Mouse (Mus musculus) layer of hippocampus, adult 8-10 months (tissue): ENCODE results near the gene Dcun1d3. TPM values are rescaled to one million over a fixed set of nuclear protein-coding genes. Genes with fewer than 3 reads are reported as not detected.

Experiments
- DNase-seq, 2 experiments: peaks; one replicate each; pipeline ENCODE4 v3.0.0; 2022; ENCODE audit warnings: low spot score in 2 of 2
- total RNA-seq, 4 experiments: library from RNA; stranded (reverse); gene quantifications; 2 replicates each; pipeline ENCODE4 v1.2.4; 2022

Dcun1d3 gene
- total RNA-seq, 4 experiments from 2014 or later, result 19.6 to 42.2 (median 25.1) TPM

DNA sequence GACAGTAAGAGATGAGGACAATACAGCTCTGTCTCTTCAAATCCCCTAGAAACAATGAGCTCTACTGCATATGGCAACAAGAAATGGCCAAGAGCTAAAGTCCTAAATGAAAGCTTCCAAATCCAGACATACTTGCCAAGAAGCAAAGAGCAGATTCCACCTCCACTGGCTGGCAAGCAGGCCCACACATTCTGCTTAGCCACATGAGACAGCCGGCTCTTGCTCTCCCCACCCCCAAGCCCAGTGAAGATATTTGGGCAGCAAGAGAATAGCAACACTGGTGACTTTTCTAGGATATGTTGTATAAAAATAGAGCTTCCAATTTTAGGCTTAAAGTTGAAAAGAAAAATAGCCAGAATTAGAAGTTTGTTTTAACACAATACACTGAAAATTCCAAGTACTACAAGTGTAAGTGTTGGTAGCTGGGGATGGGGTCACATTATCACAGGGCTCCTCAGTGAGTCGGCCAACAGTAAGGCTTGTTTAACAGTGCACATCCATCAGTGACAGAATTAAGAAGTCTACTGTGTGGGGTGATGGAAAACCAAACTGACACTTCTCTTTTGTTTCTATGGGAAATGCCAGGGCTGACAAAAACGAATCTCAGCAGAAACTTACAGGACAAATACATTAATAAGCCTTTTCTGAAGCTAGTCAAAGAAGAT lies 20.2 kb downstream of the Dcun1d3 start:
- DNase-seq, result peak; percentile 30 to 55

- DNase-seq, result no peak
Measured at GRCm38 (mm10) chr7:119873050-119873449, 23.0 kb downstream of the Dcun1d3 start.

- no peak for DNase-seq
Measured at GRCm38 (mm10) chr7:119872204-119872603, 23.9 kb downstream of the Dcun1d3 start.

GRCm38 (mm10) chr7:119866136-119866535 lies 30.0 kb downstream of the Dcun1d3 start:
- DNase-seq, result no peak

DNA sequence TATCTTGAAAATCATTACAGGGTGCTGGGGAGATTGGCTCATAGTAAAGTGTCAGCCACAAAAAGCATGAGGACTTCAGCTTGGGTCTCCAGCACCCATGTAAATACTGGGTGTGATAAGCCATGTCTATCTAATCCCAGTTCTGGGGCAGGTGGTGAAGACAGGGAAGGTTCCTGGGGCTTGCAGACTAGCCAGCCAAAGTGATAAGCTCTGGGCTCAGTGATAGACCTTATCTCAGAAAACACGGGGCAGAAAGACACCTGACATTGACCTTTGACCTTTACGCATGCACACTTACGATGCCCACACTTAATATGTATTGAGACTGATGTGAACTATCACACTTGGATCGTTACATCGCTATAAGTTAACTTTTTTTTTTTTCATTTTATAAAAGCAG lies 31.6 kb downstream of the Dcun1d3 start:
- DNase-seq, result no peak

DNA sequence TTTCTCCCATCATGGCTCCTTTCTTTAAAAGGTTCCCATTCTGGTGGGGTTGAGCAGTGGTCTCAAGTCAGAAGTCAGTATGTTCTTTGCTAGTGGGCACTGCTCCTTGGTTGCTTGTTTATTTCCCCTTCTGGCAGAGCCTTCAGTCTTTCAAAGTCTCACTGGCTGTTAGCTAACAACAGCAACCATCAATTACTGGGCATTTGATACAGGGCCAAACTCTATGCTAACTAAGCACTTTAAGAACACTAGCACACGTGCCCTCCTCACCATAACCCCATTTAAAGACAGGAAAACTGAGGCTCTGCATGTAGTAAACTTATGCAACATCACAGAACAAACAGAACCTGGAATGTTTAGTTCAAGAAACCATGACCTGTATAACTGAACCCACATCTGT lies 33.9 kb downstream of the Dcun1d3 start:
- no peak for DNase-seq

DNA sequence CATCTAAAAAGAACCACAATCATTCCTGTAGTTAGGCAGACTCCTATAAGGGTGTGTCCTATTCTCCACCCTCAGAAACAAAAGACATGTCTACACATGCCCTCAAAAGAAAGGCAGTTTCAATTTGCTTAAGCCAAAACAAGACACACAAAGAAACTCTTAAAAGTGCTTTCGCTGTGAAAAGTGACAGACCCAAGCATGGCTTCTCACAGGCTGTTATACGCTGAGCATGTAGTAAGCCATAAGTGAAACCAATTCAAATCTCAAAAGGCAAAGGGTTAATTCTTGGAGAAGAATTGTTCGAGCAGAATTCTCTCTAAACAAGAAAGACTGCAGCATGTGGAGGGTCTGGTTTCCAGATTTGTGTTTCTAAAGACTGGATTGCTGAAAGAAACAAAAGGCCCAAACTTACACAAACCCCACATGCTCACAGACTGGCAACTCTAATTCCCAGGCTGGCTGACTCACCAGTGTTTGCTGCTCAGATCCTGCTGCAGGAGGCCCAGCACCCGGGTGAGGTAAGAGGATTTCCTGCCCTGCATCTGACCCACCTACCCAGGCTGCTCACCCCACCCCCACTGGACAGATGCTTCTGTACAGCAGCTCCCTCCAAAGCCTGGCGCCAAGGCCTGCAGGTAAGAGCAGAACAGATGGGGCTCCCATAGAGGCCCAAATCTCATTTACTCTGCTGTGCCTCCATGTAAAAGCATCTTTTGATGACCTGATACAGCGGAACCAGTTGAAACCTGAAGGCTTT lies 34.6 kb downstream of the Dcun1d3 start:
- DNase-seq, result peak; percentile 32 to 34

DNA sequence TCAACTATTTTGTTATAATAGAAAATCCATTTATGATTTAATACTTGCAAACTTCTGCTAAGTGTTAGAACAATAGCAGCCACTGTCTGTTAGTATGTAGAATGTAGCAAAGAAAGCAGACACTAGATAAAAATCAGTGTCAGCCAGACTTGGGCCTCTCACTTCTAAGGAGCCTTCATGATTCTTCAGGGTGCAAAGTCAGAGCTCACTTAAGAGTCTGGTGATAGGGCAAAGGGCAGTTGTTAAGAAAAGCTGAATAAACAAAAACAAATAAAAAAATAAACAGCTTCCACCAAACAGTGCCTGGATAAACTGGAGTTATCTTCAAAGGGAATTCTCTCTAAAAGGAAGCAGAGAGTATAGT lies 35.1 kb downstream of the Dcun1d3 start:
- DNase-seq, result no peak

GRCm38 (mm10) chr7:119860554-119860953 lies 35.5 kb downstream of the Dcun1d3 start:
- DNase-seq, result no peak

DNA sequence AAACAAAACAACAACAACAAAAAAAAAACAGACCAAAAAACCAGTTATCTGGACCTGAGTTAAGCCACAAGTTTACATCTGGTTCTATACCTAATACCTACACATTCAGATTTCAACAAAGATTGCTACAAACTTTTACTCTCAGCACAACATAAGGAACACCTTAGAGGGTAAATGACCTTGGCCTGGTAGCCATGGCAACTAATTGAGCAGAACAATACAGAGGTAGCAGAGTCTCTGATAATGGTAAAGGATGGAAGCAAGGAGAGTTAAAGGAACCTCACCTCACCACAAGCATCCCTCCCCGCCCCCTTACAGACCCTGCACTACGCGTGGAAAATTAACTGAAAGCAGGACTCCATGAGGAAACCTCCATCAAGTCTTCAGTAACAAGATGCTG lies 36.0 kb downstream of the Dcun1d3 start:
- DNase-seq, result no peak

- DNase-seq, result no peak
Measured at GRCm38 (mm10) chr7:119859476-119859875, 36.6 kb downstream of the Dcun1d3 start.

GRCm38 (mm10) chr7:119855031-119855430 lies 41.1 kb downstream of the Dcun1d3 start:
- DNase-seq, result no peak

- DNase-seq, result no peak
Measured at GRCm38 (mm10) chr7:119854362-119854761, 41.7 kb downstream of the Dcun1d3 start.

GRCm38 (mm10) chr7:119853186-119853585 lies 42.9 kb downstream of the Dcun1d3 start:
- DNase-seq, result no peak

DNA sequence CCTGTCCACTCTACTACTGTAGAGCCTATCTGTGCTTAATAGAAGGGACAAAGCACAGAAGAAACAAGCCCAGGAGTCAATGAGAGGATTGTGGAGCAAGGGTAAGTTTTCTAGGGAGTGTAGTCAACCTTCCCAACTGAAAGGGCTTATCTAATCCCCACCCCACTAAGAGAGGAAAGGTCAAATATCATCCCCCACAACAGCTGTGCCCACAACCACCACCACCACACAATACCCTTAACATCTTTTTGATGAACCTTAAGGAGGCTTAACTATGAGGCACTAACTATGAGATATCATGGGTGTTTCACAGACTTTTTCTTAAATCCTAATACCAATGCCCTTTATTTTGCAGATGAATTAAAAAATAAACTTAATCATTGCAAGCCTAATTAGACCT lies 43.6 kb downstream of the Dcun1d3 start:
- no peak for DNase-seq

DNA sequence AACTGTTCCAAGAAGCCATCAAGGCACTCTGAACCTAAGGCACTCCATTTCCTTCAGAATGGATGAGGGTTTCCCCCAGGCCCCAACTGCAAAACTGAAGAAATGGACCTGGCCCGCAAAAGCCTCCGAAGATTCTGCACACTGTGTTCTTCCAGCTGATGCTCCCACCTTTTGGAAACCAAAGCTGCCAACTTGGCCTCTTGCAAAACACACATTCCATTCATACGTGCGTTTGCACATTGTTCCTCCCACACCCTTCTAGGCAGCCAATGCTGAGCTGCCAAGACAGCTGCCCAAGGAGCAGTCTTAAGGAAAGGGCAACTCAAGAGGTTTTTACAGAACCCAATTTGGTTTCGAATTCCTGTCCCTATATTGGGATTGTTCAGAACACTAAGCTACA lies 45.4 kb downstream of the Dcun1d3 start:
- DNase-seq, result no peak

DNA sequence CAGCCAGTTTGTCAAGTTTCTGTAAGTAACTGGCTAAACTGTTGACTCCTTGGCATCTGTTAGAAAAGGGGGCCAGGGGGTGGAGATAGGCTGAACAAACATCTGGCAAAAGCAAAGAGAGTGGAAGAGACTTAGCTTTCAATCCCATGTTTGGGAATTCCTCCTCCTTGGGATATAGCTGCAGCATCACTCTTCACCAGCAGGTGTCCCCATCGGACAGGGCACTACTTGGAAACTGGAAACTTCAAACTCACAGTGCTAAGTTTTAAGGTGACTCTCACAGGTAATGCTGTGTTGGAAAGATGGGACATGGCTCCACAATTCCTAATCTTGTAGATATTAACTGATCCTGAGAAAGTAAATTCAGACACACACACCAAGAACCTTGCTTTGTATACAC lies 47.0 kb downstream of the Dcun1d3 start:
- peak; percentile 25 to 74 for DNase-seq

DNA sequence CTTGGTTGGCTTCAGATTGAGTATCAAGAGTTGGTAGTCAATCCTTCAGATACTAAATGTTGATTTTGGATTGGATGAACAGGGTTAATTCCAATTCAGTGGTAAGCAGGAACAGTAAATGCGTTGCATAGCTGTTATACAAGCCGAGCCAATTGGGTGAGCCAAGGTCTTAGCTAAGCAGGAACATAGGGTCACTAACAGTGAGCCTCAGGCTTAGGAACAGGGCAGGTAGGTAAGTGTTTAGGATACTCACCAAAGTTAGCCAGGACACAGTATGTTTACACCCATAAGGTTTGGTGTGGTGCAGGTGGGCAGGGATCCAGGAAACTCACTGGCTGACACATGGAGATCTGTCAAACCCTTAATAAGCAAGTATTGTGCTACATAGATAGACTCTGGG lies 48.7 kb downstream of the Dcun1d3 start:
- DNase-seq, result no peak

- DNase-seq, result no peak
Measured at GRCm38 (mm10) chr7:119845541-119845940, 50.6 kb downstream of the Dcun1d3 start.

DNA sequence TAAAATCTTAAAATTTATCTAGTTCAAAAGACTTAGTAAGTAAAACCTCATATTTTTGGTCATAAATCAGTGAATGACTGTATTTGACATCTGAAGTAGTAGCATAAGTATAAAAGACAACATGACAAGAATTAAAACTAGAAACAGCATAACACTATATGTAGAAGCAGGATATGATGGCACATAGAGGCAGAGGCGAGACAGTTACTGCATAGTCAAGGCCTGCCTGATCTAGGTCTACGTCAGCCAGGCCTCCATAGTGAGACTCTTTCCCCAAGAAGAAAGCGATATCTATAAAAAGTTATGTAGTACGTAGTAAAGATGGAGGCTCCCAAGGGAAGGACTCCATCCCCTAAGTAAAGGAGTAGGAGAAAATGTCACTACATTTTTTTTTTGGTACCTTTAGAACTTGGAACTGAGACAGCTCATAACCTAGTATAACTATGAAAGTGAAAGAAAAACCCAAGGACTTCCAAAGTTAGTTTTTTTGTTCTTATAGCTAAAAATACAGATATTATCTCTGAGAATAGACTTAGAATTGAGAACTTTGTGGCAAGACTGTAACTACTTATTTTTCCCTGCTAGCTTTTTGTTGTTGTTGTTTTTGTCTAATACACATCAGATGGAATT lies 54.2 kb downstream of the Dcun1d3 start:
- DNase-seq, result no peak

GRCm38 (mm10) chr7:119835996-119836777 lies 59.9 kb downstream of the Dcun1d3 start:
- DNase-seq, result no peak

DNA sequence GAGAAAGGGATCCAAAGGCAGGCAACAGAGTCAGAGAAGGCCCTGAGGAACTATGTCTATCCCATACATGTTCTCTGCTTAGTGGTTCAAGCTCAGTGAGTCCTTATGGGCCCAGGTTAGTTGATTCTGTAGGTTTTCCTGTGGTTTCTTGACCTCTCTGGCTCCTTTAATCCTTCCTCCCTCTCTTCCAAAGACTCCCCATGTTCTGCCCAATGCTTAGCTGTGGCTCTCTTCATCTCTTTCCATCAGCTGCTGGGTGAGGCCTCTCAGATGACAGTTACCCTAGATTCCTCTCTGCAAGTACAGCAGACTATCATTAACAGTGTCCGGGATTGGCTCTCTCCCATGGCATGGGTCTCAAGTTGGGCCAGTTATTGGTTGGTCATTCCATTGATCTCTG lies 60.7 kb downstream of the Dcun1d3 start:
- no peak for DNase-seq
